Comparison of ENCODE assay signal across 8 mouse cellular contexts in genomic region chr1:63614594-63614993, GRCm38 (mm10). TPM values are rescaled to one million over a fixed set of nuclear protein-coding genes. Genes with fewer than 3 reads are reported as not detected.
DNase-seq lines count a peak whose midpoint lies in the region; ATAC-seq and TF ChIP-seq lines count a peak whose summit lies in the region.

No protein-coding gene starts in this region.

- no peaks in the 10 kb centered on the region for H3K9me3 ChIP-seq in kidney, embryonic 16.5 days (ENCODE audit: low read length)
- H3K9me3 ChIP-seq in forebrain, embryonic 11.5 days (ENCODE audit: control insufficient read depth, low read length): no peaks in the 10 kb centered on the region
- no peaks in the 10 kb centered on the region for H3K9me3 ChIP-seq in liver, postnatal 0 days (ENCODE audit: low read length)

- H3K9ac ChIP-seq in kidney, embryonic 16.5 days (replicated peaks; ENCODE audit: low read length): no peak overlapping the region
- no peak overlapping the region for H3K9ac ChIP-seq in forebrain, embryonic 11.5 days (ENCODE audit: low read length)
- H3K9ac ChIP-seq in liver, postnatal 0 days (replicated peaks): no peak overlapping the region

- H3K27ac ChIP-seq in kidney, embryonic 16.5 days (ENCODE audit: low read length): no peak overlapping the region
- no peak overlapping the region for H3K27ac ChIP-seq in forebrain, embryonic 11.5 days (ENCODE audit: low read depth, low read length)
- no peak overlapping the region for H3K27ac ChIP-seq in liver, postnatal 0 days (ENCODE audit: low read depth)

- no peaks in the 10 kb centered on the region for H3K36me3 ChIP-seq in kidney, embryonic 16.5 days (ENCODE audit: insufficient read depth, low read length)
- H3K36me3 ChIP-seq in forebrain, embryonic 11.5 days (ENCODE audit: control insufficient read depth, insufficient read depth, low read length): no peaks in the 10 kb centered on the region
- H3K36me3 ChIP-seq in liver, postnatal 0 days (replicated peaks; ENCODE audit: insufficient read depth, low read length): no peaks in the 10 kb centered on the region

- no peak for TF ChIP-seq CTCF in liver, postnatal 0 days (IDR thresholded peaks at IDR 0.05; ENCODE audit: low read depth)

- no peak overlapping the region for H3K4me3 ChIP-seq in kidney, embryonic 16.5 days (ENCODE audit: low read length)
- H3K4me3 ChIP-seq in forebrain, embryonic 11.5 days (ENCODE audit: low read depth, low read length): no peak overlapping the region
- H3K4me3 ChIP-seq in liver, postnatal 0 days (ENCODE audit: low read depth, low read length): no peak overlapping the region

- DNase-seq in kidney, adult 9 months: peak; percentile 27
- peak; percentile 70 for DNase-seq in R1 (ENCODE audit: low read depth, low spot score)
- peak; percentile 85 for DNase-seq in forebrain, embryonic 11.5 days (ENCODE audit: low spot score)
- peak; percentile 45 for DNase-seq in liver, postnatal 0 days
- peak; percentile 31 for DNase-seq in testis, postnatal 14 days (ENCODE audit: low spot score)
- no peak for DNase-seq in right cerebral cortex, postnatal 14 days

- no peak for TF ChIP-seq EP300 in liver, postnatal 0 days (IDR thresholded peaks at IDR 0.05; ENCODE audit: low read depth)

- no peak for ATAC-seq in kidney, embryonic 16.5 days (ENCODE audit: low FRiP score, low TSS enrichment)
- ATAC-seq in forebrain, embryonic 11.5 days (replicated peaks; ENCODE audit: low FRiP score): no peak
- ATAC-seq in liver, postnatal 0 days: no peak
- ATAC-seq in inflammation-experienced regulatory T-cells, adult 6 months: no peak

- 2% methylated on average over 11 of the region's 11 CpGs for WGBS in kidney, embryonic 16.5 days
- 2% methylated on average over 11 of the region's 11 CpGs for WGBS in forebrain, embryonic 11.5 days
- 3% methylated on average over 11 of the region's 11 CpGs for WGBS in liver, postnatal 0 days (ENCODE audit: insufficient replicate concordance)

- no peak overlapping the region for H3K4me2 ChIP-seq in kidney, embryonic 16.5 days (replicated peaks; ENCODE audit: low read depth, low read length)
- peak overlapping the region; percentile 11; the same call in 1 of the 2 replicates for H3K4me2 ChIP-seq in forebrain, embryonic 11.5 days (ENCODE audit: low read depth, low read length, severe bottlenecking)
- no peak overlapping the region for H3K4me2 ChIP-seq in liver, postnatal 0 days (ENCODE audit: low read depth, low read length)

- H3K4me1 ChIP-seq in kidney, embryonic 16.5 days (ENCODE audit: insufficient read depth, low read length): no peaks in the 10 kb centered on the region
- no peaks in the 10 kb centered on the region for H3K4me1 ChIP-seq in forebrain, embryonic 11.5 days (replicated peaks; ENCODE audit: control insufficient read depth, insufficient read depth, low read length)
- H3K4me1 ChIP-seq in liver, postnatal 0 days (ENCODE audit: insufficient read depth): no peaks in the 10 kb centered on the region

- no peaks in the 10 kb centered on the region for H3K27me3 ChIP-seq in kidney, embryonic 16.5 days (ENCODE audit: insufficient read depth, low read length)
- no peaks in the 10 kb centered on the region; the same call in 1 of the 2 replicates for H3K27me3 ChIP-seq in forebrain, embryonic 11.5 days (ENCODE audit: control insufficient read depth, insufficient read depth, low read length)
- 0 out of 2 replicates have a peak, but pooled peaks cover 2% of the 10 kb centered on the region for H3K27me3 ChIP-seq in liver, postnatal 0 days (ENCODE audit: insufficient read depth, low read length)

RNA-seq across cellular contexts. Expression of gene Gm39653, which starts 1.2 kb away (rescaled TPM):
- not detected in 2 replicates for polyA plus RNA-seq in kidney, embryonic 16.5 days (2015; fragmentation: Nextera tagmentation; extraction: Ambion mirVana)
- not detected in 2 replicates for polyA plus RNA-seq in forebrain, embryonic 11.5 days (2014; fragmentation: Nextera tagmentation; extraction: Ambion mirVana)
- not detected in 2 replicates for polyA plus RNA-seq in liver, postnatal 0 days (2015; fragmentation: Nextera tagmentation; extraction: Ambion mirVana)
- not detected for polyA plus RNA-seq in inflammation-experienced regulatory T-cells, adult 6 months (2017; shearing (Covaris generic))
